Mouse (Mus musculus): Measurements from ENCODE around the gene Olfr872. TPM values are rescaled to one million over a fixed set of nuclear protein-coding genes. Genes with fewer than 3 reads are reported as not detected.
"Not testable (repeated sequence)": the region's sequence is repeated elsewhere in the genome, so short reads cannot be mapped to it uniquely, and the experiment has no call there.

The Olfr872 gene
- not detected in 2 replicates for polyA plus RNA-seq (2015; fragmentation: Nextera tagmentation; extraction: Ambion mirVana)

DNA sequence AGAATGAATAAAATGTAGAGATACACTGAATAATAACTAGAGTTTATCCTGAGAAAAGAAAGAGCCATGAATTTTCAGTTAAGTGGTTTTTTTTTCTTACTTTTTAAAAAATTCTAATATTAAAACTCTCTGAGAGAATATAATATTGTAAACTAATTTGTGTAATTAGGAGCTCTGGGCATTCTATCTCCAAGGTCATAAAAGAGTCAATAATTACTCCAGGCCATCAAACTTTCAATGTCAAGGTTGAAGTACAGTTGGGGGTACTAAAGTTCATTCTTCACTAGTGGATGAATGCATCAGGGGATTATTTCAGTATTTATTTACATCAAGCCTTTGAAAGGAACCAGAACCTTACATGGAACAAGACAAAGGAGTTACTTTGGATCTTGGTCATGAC is at the start of gene Olfr872:
Olfr872 (plus strand) TSS at position 301 of the 400 bp plus-strand sequence.
- Histone ChIP-seq H3K9ac (ENCODE audit: low read depth, low read length) (no peak within 1 kb of the TSS), H3K27me3 (ENCODE audit: insufficient read depth, low read length) (no peaks in the 10 kb centered on the region), H3K9me3 (replicated peaks; ENCODE audit: low read length) (no peaks in the 10 kb centered on the region), H3K4me1 (replicated peaks; ENCODE audit: insufficient read depth, low read length) (no peaks in the 10 kb centered on the region), H3K4me2 (ENCODE audit: low read length) (no peak within 1 kb of the TSS), H3K4me3 (replicated peaks; ENCODE audit: low read depth, low read length) (no peak within 1 kb of the TSS), H3K36me3 (ENCODE audit: insufficient read depth, low read length) (no peaks in the 10 kb centered on the region), H3K27ac (no peak within 1 kb of the TSS)
- DNase-seq (ENCODE audit: low spot score), result no peak
- ATAC-seq (replicated peaks; ENCODE audit: low FRiP score, low read depth), result no peak
- no peak for TF ChIP-seq CTCF (IDR thresholded peaks at IDR 0.05; ENCODE audit: low read depth)

DNA sequence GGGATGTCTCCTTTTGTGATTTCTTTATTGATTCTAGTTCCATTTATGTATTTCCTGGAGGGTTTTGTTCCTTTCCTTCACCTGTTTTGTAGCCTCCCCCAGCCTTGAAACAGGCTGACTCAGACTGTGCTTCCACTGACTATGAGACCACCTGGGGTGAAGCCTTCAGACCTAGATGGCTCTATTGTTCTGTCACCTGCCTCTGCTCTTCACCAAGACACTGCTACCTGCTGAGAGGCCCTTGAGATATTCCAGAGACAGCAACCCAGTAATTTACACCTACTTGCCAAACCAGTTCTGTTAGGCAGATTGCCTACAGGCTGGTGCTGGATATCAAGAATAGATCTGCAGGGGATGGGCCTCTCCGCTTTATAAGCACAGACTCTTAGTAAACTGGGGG is 34.8 kb upstream of the Olfr872 start:
- Histone ChIP-seq H3K9ac (ENCODE audit: low read depth, low read length) (no peak overlapping the region), H3K4me3 (replicated peaks; ENCODE audit: low read depth, low read length) (no peak overlapping the region), H3K9me3 (replicated peaks; ENCODE audit: low read length) (no peaks in the 10 kb centered on the region), H3K4me1 (replicated peaks; ENCODE audit: insufficient read depth, low read length) (no peaks in the 10 kb centered on the region), H3K27ac (no peak overlapping the region), H3K4me2 (ENCODE audit: low read length) (no peak overlapping the region), H3K27me3 (ENCODE audit: insufficient read depth, low read length) (no peaks in the 10 kb centered on the region), H3K36me3 (ENCODE audit: insufficient read depth, low read length) (no peaks in the 10 kb centered on the region)
- WGBS, result 56% methylated on average over 1 of the region's 1 CpGs
- no peak for TF ChIP-seq CTCF (IDR thresholded peaks at IDR 0.05; ENCODE audit: low read depth)
- no peak for ATAC-seq (replicated peaks; ENCODE audit: low FRiP score, low read depth)
- no peak for DNase-seq (ENCODE audit: low spot score)

DNA sequence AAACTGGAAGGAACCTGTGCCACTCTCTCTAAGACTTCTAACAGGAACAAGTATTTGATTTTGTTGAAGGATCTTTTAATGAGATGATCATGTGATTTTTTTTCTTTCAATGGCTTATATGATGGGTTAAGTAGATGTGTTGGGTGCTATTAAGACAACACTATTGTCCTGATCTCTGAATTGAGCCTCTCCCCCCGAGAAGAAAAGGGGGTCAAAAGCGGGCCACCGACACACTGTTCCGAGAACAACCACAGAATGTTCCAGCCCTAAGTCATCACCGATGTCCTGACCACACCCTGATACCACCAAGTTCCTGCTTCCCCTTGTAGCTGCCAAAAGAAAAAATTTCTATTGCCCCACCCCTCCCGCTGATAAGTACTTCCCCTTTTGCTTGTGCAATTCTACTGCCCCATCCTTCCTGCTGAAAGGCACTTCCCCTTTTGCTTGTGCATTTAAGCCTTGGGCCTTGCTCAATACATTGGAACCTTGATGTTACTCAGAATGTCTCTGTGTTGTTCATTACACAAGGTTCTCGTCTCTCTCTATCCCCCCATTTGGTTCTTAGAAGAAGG is 33.4 kb upstream of the Olfr872 start:
- H3K4me1 ChIP-seq (replicated peaks; ENCODE audit: insufficient read depth, low read length); H3K4me2 ChIP-seq (ENCODE audit: low read length); H3K9ac ChIP-seq (ENCODE audit: low read depth, low read length); ATAC-seq (replicated peaks; ENCODE audit: low FRiP score, low read depth); DNase-seq (ENCODE audit: low spot score); H3K4me3 ChIP-seq (replicated peaks; ENCODE audit: low read depth, low read length); H3K36me3 ChIP-seq (ENCODE audit: insufficient read depth, low read length); H3K27me3 ChIP-seq (ENCODE audit: insufficient read depth, low read length); H3K27ac ChIP-seq; H3K9me3 ChIP-seq (replicated peaks; ENCODE audit: low read length): not testable (repeated sequence)
- 86% methylated on average over 7 of the region's 7 CpGs for WGBS

DNA sequence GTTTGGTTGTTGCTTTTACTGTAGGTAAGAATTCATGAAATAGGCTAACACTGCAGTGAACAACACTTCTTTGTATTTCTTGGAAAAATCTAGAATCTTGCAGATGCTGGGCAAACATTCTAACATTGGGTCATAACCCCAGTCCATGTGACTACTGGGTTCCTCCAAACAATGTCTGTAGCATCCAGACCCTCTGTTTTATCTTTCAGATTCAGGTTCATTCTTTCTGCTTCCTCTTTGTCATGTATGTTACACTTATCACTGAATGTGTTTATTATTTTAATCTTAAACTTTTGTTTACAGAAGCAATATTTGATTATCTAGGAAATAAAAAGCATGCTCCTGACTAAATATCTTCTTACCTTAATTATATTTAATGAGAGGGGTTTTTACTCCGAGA is 26.1 kb upstream of the Olfr872 start:
- Histone ChIP-seq H3K27me3 (ENCODE audit: insufficient read depth, low read length) (no peaks in the 10 kb centered on the region), H3K4me1 (replicated peaks; ENCODE audit: insufficient read depth, low read length) (no peaks in the 10 kb centered on the region), H3K9me3 (replicated peaks; ENCODE audit: low read length) (no peaks in the 10 kb centered on the region), H3K9ac (ENCODE audit: low read depth, low read length) (no peak overlapping the region), H3K36me3 (ENCODE audit: insufficient read depth, low read length) (no peaks in the 10 kb centered on the region), H3K4me2 (ENCODE audit: low read length) (no peak overlapping the region), H3K27ac (no peak overlapping the region), H3K4me3 (replicated peaks; ENCODE audit: low read depth, low read length) (no peak overlapping the region)
- WGBS, result 45% methylated on average over 1 of the region's 1 CpGs
- TF ChIP-seq CTCF (IDR thresholded peaks at IDR 0.05; ENCODE audit: low read depth), result no peak
- no peak for DNase-seq (ENCODE audit: low spot score)
- ATAC-seq (replicated peaks; ENCODE audit: low FRiP score, low read depth), result no peak

DNA sequence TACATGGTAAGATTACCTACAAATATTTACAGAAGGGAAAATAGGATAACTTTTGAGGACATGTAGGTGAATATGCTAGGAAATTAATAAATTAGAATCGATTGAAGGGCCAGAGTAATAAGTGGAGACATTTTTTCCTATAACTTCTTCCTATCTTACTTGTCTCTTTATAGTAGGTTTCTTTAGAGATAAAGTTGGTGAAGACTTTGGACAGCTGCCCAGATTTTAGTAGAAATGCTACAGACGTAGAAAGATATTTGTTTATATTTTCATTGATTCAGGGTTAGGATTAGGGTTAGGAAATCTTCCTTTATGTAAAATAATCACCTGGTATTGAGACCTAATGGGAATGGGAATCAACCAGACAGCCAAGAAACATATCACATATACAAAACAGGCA is 25.4 kb upstream of the Olfr872 start:
- Histone ChIP-seq H3K9me3 (replicated peaks; ENCODE audit: low read length) (no peaks in the 10 kb centered on the region), H3K27ac (no peak overlapping the region), H3K36me3 (ENCODE audit: insufficient read depth, low read length) (no peaks in the 10 kb centered on the region), H3K4me3 (replicated peaks; ENCODE audit: low read depth, low read length) (no peak overlapping the region), H3K4me2 (ENCODE audit: low read length) (no peak overlapping the region), H3K27me3 (ENCODE audit: insufficient read depth, low read length) (no peaks in the 10 kb centered on the region), H3K4me1 (replicated peaks; ENCODE audit: insufficient read depth, low read length) (no peaks in the 10 kb centered on the region), H3K9ac (ENCODE audit: low read depth, low read length) (no peak overlapping the region)
- no peak for ATAC-seq (replicated peaks; ENCODE audit: low FRiP score, low read depth)
- DNase-seq (ENCODE audit: low spot score), result no peak
- no peak for TF ChIP-seq CTCF (IDR thresholded peaks at IDR 0.05; ENCODE audit: low read depth)
- 67% methylated on average over 2 of the region's 2 CpGs for WGBS

DNA sequence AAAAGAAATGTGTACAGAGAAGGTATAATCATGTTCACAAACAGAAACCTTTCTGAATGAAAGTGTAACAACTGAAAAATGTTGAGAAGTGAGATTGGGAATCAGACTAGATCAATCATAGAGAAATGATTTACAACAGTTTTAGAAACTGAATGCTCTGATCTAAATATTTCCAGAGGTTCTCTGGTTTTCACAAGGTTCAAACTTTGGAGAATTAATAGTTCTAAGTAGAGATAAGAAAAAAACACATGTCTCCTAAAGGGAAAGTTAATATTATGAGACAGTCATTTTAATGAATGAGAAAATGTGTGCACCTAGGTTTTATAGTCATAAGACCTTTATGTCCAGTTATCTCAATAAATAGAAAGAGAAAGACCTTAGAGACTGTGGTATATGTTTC is 25.0 kb upstream of the Olfr872 start, which contains the start of gene Olfr871:
Olfr871 (plus strand) TSS at position 301 of the 400 bp plus-strand sequence.
- Histone ChIP-seq H3K27ac (no peak within 1 kb of the TSS), H3K4me2 (ENCODE audit: low read length) (no peak within 1 kb of the TSS), H3K4me1 (replicated peaks; ENCODE audit: insufficient read depth, low read length) (no peaks in the 10 kb centered on the region), H3K9me3 (replicated peaks; ENCODE audit: low read length) (no peaks in the 10 kb centered on the region), H3K9ac (ENCODE audit: low read depth, low read length) (no peak within 1 kb of the TSS), H3K27me3 (ENCODE audit: insufficient read depth, low read length) (no peaks in the 10 kb centered on the region), H3K36me3 (ENCODE audit: insufficient read depth, low read length) (no peaks in the 10 kb centered on the region), H3K4me3 (replicated peaks; ENCODE audit: low read depth, low read length) (no peak within 1 kb of the TSS)
- no peak for TF ChIP-seq CTCF (IDR thresholded peaks at IDR 0.05; ENCODE audit: low read depth)
- DNase-seq (ENCODE audit: low spot score), result no peak
- ATAC-seq (replicated peaks; ENCODE audit: low FRiP score, low read depth), result no peak

DNA sequence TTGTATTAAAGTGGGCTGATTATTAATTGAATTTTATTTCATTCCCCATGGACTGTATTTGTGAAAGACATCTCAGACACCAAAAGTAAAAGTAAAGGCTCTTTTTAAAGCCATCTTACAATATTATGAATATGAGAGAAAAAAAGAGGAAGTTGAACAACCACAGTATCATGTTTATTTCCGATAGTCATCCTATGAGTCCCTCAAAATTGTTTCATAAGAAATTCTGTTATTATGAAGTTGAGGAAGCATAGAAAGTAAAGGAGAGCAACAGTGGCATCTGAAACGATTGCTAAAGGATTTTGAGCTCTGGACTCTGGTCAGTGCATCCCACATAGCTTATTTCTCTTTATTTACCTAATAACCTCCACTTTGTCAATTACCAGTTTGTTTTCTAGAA is 459 bp downstream of the Olfr872 start:
- H3K4me1 ChIP-seq (replicated peaks; ENCODE audit: insufficient read depth, low read length), result no peaks in the 10 kb centered on the region
- H3K27ac ChIP-seq, result no peak overlapping the region
- H3K4me2 ChIP-seq (ENCODE audit: low read length), result no peak overlapping the region
- H3K9me3 ChIP-seq (replicated peaks; ENCODE audit: low read length), result no peaks in the 10 kb centered on the region
- no peaks in the 10 kb centered on the region for H3K27me3 ChIP-seq (ENCODE audit: insufficient read depth, low read length)
- no peak for TF ChIP-seq CTCF (IDR thresholded peaks at IDR 0.05; ENCODE audit: low read depth)
- DNase-seq (ENCODE audit: low spot score) (no peak), ATAC-seq (replicated peaks; ENCODE audit: low FRiP score, low read depth) (no peak)
- H3K4me3 ChIP-seq (replicated peaks; ENCODE audit: low read depth, low read length), result no peak overlapping the region
- no peaks in the 10 kb centered on the region for H3K36me3 ChIP-seq (ENCODE audit: insufficient read depth, low read length)
- 73% methylated on average over 2 of the region's 2 CpGs for WGBS
- no peak overlapping the region for H3K9ac ChIP-seq (ENCODE audit: low read depth, low read length)

All from kidney, postnatal 0 days (tissue).